Mouse (Mus musculus) gastrocnemius, postnatal 25 days (tissue): ENCODE measurements at regions not wholly inside any gene's neighbourhood (a gene's known extent, or its start where the extent isn't known, plus 50 kb on each side); places are given as distances from the start of the nearest gene placed in this dataset.

Experiments used
- DNase-seq: peaks from one replicate; pipeline ENCODE4 v3.0.0; 2022

DNA sequence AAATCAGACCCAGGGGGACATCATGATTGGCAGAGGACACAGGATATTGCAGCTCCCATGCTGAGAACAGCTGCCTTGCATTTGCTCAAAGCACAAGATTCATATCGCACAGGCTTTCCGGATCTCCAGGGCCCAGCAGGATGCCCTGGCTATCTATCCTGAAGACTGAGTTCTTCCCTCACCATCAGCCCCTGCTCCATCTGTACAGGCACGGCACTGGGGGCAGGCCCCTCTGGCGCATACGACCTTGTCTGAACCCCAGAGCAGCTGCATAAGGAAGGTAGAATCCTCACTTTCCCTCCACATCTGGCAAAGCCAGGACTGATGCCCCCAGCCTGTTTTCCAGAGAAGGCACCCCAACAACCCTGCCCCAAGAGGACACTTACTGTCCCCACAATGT lies 266.8 kb downstream of the Tns1 start:
- DNase-seq = no peak

DNA sequence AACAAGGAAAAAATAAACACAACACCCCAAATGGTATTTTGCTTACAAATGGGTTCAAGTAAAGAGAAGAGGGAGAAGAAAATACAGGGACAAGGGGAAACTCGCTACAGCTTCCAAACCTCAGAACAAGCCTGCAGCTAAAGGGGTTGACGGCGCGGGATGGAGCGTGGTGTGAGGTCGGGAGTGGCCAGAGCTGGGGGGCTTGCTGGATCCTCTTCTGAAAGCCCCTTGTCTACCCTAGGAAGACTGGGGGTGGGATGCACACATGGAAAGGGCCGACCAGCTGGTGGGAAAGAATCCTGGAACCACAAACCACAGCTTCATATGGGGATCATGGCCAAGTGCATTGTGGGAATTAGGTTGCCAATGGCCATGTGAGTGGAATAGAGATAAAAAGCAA lies 267.4 kb downstream of the Tns1 start:
- DNase-seq = no peak

DNA sequence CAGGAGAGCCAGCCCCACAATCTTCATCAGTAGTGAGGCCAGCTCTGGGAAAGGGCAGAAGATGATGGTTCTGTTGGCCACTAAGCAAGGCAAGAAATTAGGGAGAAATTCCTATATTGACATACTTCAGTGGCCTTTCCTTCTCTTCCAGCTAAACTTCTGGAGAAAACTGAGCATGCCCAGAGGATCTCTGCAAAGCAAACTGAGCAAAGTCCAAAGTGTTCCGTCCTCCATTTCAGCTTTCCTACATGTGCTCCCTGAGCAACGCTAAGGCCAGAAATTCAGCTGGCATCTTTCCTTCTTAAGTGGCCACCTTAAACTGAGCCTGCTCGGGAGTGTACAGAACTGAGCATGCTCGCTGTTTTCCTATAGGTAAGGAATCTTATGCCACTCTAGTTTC lies 268.9 kb downstream of the Tns1 start:
- no peak for DNase-seq

DNA sequence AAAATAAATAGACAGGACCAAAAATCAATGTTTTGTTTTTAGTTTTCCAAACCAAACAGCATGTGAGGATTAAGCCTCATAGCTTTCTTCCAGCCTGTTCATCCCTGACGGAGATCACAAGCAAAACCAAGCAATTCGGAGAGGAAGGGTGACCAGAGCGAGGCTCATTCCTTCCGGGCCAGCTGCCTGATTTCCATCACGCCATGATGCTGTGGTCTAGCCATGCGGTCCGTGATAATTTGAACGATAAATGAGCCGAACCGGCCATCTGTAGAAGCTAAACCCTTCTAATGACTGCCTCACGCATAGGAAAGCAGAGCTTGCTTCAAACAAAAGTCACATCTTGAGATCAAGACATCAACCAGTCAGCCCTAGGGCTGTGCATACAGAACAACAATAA lies 270.4 kb downstream of the Tns1 start:
- no peak for DNase-seq

DNA sequence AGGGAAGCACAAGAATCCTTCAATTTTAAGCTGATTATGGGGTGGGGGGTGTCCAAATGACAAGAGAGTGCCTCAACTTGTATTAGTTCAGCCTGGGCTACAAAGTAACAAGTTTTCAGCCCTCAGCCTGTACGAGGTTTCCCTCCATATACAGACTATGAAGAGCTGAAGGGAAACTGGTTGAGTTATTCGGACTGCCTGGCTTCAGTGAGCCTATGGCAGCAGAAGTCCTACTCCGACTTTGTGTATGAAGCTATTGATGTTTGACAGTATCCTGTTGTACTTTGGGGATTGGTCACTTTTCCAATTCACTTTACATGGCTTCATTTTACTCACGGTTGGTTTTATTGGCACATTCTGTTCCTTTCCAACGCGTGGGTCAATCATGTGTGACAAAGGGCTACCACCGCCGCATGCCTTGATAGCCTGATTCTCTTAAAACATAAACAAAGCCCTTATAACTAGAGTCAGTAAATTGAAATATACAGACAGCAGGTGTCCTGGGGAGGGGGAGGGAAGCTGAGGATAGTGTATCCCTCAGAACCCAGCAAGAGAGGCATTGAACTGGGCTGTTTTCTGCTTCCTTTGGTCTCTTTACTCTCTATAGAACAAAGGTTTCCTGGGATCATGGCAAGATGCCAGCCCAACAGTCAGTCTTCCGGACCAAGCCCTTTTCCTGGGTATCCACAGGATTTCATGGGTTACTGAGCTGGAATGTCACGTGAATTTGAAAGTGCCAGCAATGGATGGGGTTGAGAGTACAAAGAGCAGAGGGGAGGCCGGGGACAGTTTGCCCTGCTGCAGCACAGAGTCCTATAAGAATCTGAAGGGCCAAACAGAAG lies 273.9 kb downstream of the Tns1 start:
- DNase-seq = no peak

DNA sequence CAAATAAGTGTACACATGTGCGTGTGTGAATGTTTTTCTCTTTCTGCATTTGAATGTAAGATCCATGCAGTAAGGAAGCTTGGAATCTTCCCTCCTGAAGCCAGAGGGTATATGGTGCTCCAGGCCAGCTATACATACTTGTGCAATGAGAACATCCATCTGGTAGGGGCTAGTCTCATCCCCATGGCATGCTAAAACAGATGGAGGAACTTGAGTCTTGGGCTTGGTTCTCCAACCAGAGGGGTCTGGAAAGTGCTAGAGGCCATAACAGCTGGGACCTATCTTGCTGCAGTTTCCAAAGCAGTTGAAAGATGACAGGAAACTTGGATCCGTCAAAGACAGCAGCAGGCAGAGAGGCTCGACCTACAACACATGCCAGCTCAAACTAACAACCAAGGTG lies 275.9 kb downstream of the Tns1 start:
- DNase-seq = no peak

DNA sequence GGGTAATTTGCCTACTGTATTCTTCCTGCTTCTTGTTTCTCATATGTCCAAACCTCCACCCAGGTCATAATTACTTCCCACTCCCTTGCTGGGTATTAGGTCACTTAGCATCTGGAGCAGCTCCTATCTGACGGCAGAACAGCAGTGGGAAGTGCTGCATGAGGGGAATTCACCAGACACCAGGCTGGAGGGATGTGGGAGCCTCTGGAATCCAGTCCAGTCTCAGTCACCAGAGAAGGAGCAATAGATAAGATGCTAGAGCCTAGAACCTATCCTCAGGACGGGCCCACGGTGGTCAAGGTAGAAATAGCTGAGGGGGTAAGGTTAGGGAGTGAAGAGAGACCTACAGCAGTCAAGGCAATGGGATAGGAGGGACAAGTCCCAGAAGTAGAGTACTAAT lies 277.1 kb downstream of the Tns1 start:
- no peak for DNase-seq

DNA sequence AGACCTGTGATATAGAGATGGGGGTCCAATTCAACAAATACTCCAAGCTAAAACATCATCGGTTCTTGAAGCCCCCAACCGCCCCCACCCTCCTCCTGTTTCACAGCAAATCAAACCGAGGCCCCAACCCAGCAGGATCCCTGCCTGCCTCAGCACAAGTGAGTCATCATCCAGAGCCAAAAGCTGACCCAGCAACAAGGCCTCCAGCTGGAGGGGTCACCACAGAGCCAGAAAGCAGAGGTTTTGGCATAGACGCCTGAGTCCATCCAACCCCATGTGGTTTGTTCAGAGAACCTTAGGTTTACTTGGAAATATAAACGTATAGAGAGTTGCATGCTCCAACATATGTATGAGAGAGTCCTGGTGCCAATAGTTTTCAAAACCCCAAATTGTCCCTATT lies 279.1 kb downstream of the Tns1 start:
- no peak for DNase-seq

DNA sequence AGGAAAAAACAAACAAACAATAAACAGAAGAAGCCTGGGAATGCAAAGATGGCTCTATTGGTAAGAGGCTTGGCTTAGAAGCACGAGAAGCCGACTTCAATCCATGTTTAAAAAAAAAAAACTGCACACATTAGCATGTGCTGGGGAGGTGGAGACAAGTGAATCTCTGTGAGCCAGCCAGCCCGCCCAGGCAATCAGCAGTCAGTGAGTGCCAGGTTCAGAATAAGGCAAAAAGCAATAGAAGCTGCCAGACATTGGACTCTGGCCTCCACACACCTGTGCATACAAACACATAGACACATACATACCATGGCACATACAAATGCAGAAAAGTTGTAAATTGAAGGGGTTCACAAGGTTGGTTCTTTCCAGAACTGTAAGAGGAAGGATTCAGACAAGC lies 279.7 kb downstream of the Tns1 start:
- no peak for DNase-seq

DNA sequence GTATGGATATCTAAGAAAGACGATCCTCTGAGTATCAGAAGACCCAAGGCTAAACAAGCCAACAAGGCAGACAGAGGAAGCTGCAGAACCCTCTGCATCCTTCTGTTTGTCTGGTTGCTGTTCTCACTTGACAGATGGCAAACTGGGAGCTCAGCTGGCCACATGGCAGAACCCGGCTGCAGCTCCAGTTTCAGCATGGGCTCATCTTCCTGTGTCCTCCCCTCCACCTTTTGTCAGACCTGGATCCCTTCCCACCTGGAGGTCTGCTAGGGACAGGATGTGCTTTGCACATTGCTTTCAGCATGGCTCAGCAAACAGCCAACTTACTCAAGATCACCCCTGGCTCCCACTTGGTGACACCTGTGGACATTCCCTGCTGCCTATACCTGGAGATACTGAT lies 284.9 kb downstream of the Tns1 start:
- DNase-seq = peak; percentile 67

DNA sequence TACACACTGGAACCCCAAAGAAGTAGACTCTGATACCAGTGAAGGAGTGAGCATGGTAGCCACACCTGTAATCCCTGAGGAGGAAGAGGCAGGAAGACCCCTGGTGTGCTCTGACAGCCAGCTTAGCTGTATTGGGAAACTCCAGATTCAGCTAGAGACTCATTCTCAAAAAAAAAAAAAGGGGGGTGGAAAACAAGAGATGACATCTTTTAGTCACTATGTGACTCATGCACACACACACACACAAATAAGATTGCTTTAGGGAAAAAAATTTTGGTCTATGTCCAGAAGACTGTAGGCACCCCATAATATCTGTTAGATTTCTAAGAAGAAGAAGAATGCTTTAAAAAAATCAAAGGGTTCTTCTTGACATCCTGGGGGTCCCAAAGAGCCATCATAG lies 287.6 kb downstream of the Tns1 start:
- DNase-seq = no peak

DNA sequence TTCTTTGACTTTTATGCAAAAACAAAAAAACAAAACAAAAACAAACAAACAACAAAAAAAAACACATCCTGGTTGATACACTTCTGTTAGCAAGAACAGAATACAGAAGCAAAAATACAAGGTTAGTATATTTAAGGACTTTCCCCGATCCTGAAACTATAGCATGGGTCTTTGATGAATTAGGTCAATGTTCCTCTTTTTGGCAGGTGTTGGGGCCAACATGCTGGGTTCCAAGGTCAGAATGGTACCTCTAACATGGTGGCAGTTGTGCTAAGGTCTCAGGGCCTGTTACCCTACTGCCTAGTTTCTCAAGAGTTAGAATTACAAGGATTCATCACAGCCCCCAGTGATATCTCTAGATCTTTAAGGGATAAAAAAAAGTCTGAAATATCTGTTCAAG lies 289.7 kb downstream of the Tns1 start:
- DNase-seq = no peak

DNA sequence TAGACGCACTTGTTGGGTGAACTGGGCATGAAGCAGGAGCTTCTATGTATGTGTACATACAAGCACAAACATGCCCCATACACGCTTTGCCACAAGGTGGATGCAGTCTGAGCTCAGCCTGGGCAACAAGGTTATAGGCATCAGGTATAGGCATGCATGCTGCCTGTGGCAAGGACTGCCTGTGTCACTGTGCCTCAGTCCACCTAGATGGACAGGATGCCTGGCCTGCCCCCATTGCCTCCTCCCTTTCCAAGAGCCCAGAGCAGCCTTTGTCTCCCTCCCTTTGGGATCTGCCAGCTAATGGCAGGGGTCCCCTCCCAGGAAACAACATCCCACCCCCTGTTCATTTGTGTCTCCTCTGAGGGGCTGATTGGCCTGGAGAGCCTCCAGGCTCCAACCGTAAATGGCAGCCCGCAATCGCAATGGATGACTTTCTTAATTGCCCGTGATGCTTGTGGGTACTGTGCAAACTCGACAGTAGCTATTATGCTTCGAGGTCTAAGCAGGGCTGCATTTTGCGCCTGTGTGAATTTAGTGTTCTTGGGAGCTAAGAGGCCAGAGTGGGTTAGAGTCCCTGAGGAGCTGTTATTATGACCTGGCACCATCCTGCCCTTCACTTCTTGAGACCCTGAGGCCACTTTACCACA lies 293.6 kb downstream of the Tns1 start:
- no peak for DNase-seq

DNA sequence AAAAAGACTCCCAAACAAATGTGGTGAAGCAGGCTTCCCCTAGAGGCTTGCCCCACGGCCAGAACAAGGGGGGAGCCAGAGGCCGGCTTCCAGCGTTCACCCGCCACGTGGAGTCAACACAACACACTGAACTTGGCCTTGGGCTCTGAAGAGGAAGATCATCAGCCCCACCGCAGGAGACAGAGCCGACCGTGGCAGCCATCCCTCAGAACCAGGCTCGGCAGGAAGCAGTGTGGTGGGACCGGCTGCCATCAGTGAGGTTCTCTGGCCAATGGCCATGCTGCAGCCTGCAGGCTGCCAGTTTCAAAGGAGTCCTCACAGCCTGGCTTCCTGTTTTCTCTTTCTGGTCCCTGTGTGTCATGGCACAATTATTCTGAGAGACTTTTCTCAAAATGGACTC lies 295.3 kb downstream of the Tns1 start:
- peak; percentile 30 for DNase-seq

DNA sequence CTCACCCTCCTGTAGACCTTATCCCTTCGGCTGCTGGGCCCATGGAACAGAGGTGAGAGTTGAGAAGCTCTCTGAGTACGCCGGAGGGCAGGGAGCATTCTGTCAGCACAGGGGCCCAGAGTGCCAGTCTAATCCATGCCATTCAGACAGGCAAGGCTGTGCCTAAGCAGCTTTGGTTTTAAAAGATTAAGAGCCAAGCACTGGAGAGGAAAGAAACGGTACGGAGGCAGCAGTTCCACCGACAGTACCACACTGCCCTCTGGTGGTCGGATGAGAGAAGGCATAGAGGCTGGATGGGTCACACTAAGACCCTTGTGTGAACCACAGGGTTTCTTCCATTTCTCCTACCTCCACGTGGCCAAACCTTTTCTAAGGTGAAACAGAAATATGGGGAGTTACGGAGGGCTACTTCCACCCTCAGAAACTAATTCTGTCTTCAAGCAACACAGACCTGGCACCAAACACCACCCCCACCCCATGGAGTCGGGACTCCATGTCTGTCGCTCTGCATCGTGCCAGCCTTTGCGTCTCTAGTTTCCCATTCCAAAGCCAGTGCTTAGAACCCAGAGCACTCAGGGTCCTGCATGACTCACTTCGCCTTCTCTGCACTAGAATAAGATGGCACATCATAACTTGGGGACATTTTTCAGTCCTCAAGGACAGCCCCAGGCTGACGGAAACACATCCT lies 297.9 kb downstream of the Tns1 start:
- DNase-seq = peak; percentile 66

DNA sequence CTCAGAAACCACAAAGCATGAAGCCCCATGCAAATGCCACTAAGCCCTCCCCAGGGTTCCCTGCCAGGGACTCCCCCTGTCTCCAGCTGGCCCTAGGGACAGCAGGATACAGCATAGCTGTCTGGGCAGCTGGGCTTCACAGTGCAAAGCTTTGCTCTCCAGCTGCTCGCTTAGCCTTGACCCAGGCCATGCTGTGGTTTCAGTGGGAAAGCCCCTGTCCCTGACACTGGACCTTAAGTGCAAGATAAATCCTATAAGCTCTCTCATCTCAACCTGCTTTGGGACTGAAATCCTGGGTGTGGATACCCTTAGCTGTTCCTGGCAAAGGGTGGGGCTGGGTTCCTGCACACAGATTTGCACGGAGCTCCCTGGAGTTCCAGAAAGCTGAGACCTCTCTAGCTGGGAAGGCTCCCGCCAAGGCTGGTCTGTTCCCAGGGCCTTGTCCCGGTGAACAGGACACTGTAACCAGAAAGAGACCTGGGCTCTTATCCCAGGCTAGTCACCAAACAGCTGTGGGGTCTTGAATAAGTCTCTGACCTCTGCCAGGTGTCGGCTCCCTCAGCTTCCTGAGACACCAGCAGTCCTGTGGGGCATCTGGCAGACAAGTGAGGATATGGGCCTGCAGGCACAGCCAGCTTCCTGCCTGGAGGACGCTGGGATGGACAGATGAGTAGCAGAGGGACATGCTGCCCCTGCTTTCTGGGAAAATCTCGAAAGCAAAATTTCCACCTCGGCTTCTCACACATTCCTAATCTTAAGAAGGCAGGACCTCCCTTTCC lies 299.7 kb downstream of the Tns1 start:
- DNase-seq = peak; percentile 25

DNA sequence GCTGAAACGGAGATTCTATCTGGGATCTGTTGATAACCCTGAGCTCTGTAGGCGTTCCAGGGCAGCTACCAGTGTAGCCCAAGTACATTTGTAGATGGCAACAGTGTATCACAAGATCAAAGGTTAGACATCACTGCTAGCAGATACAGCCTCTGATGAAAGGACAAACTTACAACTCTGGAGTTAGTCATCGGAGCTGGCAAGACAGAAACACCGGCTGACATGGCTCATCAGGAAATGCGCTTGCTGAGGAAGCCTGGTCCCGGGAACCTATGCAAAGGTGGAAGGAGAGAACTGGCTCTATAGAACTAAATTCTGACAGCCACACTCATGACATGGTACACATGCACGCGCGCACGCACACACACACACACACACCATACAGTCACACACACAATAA lies 300.5 kb downstream of the Tns1 start:
- DNase-seq = no peak

DNA sequence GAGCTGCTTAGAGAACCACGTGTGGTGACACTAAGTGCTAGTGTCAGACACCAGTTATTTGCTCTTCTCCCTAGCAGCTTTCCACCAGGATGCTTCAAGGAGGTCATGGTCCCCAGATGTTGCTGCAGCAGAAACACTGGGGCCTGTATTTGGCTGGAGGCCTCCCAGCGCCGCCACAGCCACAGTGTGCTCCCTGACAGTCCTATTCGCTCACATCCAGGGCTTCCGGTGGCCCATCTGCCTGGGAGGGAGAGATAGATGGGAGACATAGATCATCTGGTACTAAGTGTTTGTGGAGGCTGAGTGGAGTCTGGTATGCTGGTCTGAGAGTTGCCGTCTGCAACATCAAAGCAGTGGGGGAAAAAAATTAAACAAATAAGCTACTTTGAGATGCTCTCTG lies 301.6 kb downstream of the Tns1 start:
- no peak for DNase-seq

DNA sequence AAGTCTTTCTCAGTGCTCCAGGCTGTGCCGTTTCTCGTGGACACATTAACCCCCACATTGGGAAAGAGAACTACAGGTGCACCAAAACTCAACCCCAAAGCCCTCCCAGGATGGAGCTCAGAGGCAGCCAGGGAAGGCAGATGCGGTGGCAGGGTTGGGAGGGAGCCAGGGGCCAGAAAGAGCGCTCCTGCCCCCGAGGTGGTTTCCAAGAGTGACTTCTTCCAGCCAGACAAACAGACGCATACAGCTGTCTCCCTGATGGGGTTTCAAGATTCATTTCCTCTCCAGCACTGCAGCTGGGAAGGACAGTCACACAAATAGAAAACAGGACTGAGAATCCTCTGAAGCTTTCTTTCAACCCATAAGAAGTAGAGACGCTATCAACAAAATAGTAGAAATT lies 303.5 kb downstream of the Tns1 start:
- peak; percentile 32 for DNase-seq

DNA sequence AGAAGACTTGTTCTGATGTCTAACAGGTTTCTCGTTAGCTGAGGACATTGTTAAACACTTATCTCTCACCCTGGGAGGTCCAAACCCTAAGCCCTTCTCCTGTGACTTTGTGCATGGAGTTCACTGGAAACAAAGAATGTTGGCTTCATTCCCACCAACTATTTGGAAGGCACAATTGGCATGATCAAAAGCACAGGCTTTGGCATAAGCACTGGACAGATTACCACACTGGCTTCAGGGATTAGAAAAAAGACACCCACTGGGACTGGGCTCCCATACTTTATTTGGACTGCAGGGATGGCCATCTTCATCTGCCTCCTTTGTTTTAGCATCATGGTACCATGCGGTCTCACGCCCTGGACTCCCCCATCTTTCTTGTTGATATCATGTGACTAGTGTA lies 317.0 kb downstream of the Tns1 start:
- DNase-seq = no peak

DNA sequence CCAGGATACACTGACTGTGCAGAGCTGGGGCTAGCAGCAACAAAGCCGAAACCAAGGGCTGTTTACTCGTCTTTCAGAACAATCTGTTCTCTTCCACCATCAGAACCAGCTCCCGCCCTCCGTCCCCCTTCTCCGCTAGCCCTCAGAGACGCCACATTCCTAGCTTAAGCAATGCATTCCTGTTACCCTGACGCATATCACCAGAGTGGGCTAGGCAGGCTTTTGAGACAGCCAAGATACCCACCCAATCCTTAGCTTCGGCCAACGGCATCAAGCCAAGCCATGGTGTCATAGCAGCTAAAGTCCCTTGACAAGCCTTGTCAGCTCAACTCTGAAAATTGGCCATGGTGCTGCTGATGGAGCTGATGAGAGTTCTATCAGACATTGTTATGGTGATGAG lies 319.1 kb downstream of the Tns1 start:
- peak; percentile 55 for DNase-seq

DNA sequence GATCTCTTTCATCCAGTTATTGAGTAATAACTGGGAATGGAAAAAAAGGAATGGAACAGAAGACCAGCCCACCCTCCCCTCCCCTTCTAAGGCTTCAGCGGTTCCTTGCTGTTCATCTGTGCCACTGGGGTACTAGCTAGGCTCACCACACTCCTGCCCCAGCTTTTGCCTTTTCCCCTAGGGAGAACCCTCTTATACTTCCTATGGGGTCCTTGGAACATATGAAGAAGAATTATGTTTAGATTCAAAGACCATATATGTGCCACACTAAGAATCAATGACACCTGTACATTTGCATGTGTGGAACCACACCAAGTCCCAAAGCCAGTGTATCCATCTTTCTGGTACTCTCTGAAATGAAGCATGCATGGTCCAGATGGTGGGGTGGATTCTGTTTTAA lies 324.3 kb downstream of the Tns1 start:
- no peak for DNase-seq

DNA sequence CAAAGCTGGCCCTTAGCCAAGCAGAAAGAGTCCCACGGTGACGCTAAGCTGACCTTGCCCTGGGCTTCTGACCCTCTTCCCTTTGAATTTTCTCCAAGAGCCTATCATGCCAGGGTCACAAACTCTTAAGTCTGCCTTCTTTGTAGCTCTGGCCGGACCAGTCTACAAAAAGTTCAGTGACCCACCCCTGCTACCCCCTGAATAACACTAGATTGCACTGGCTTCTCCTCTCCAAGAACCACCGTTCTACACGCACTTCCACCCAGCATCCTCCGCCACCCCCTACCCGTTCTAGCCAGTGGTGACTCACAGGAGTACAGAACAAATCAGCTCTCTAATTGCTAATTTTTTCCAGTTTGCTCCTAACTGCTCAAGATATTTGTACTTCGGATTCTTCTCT lies 325.0 kb downstream of the Tns1 start:
- peak; percentile 28 for DNase-seq
